Comparison of ENCODE assay signal across 15 mouse cellular contexts in the genomic region with DNA sequence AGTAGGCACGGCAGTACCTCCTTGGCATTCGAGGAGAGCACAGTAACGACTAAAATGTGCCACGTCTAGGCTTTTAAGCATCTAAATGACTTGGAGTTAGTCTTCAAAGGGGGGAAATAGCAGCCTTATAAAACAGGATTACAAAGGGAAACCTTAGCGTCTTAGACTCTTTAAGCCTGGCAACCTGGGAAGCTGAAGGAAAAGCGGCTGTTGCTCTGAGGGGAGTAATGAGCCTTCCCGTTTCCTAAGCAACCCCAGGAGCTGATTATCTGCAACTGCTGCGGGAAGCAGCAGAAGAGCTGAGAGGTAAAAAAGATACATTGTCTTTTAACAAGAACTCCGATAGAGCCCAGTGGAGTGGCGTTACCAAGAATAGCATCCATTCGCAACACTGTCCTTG. TPM values are rescaled to one million over a fixed set of nuclear protein-coding genes. Genes with fewer than 3 reads are reported as not detected.
DNase-seq lines count a peak whose midpoint lies in the region; ATAC-seq lines count a peak whose summit lies in the region.
"Had no signal": no experiment of that assay in that cellular context is flagged by ENCODE, and none has a peak within 500 bp of the region (broad histone marks: within the 10 kb centered on the region; RNA-seq: fewer than 3 reads in every experiment).

No protein-coding gene starts in this region.

- H3K9ac ChIP-seq in midbrain, embryonic 14.5 days (replicated peaks; ENCODE audit: low read length) = no peak overlapping the region; the same call in 1 of the 2 replicates
- H3K9ac ChIP-seq: embryonic facial prominence, embryonic 15.5 days; kidney, embryonic 15.5 days; limb, embryonic 13.5 days had no signal

- peak overlapping the region; percentile 1; the same call in 1 of the 2 replicates for H3K4me3 ChIP-seq in midbrain, embryonic 14.5 days (replicated peaks; ENCODE audit: low read depth, low read length)
- H3K4me3 ChIP-seq: embryonic facial prominence, embryonic 15.5 days; heart, embryonic 10.5 days; kidney, embryonic 15.5 days; limb, embryonic 13.5 days had no signal

- H3K4me2 ChIP-seq in midbrain, embryonic 14.5 days (ENCODE audit: low read length) = peak overlapping the region; percentile 39
- H3K4me2 ChIP-seq: embryonic facial prominence, embryonic 15.5 days; kidney, embryonic 15.5 days; limb, embryonic 13.5 days had no signal

- no peak for ATAC-seq in midbrain, embryonic 14.5 days (ENCODE audit: low FRiP score, low TSS enrichment)

- H3K9me3 ChIP-seq in midbrain, embryonic 14.5 days (ENCODE audit: control insufficient read depth, low read length) = no peaks in the 10 kb centered on the region
- H3K9me3 ChIP-seq: embryonic facial prominence, embryonic 15.5 days; heart, embryonic 10.5 days; kidney, embryonic 15.5 days; limb, embryonic 13.5 days had no signal

- no peaks in the 10 kb centered on the region for H3K27me3 ChIP-seq in midbrain, embryonic 14.5 days (ENCODE audit: control insufficient read depth, insufficient read depth, low read length)
- H3K27me3 ChIP-seq: embryonic facial prominence, embryonic 15.5 days had no signal

- peaks cover 9% of the 10 kb centered on the region; the same call in 1 of the 2 replicates for H3K4me1 ChIP-seq in midbrain, embryonic 14.5 days (ENCODE audit: control insufficient read depth, insufficient read depth, low read length)

- H3K36me3 ChIP-seq in midbrain, embryonic 14.5 days (ENCODE audit: control insufficient read depth, insufficient read depth, low read length) = no peaks in the 10 kb centered on the region
- H3K36me3 ChIP-seq: embryonic facial prominence, embryonic 15.5 days; heart, embryonic 10.5 days; kidney, embryonic 15.5 days; limb, embryonic 13.5 days had no signal

- peak; percentile 3 to 8 for DNase-seq in frontal cortex, postnatal 36 days (ENCODE audit: low spot score in 2 of 2)
- DNase-seq in frontal cortex, postnatal 25 days (ENCODE audit: low spot score in 2 of 2) = no peak
- peak; percentile 36 to 46 for DNase-seq in right cerebral cortex, postnatal 10 days (ENCODE audit: low spot score in 2 of 2)
- DNase-seq in right cerebral cortex, adult 18-20 months = no peak
- DNase-seq in midbrain, embryonic 14.5 days = peak; percentile 73
- DNase-seq in testis, postnatal 14 days (ENCODE audit: low spot score) = peak; percentile 78
- DNase-seq in B cell, adult 2 months = no peak
- DNase-seq in spleen, adult 18-20 months = no peak
- DNase-seq: adrenal gland, postnatal 14 days; layer of hippocampus, postnatal 36 days; lung, adult 2 months had no signal

- WGBS in midbrain, embryonic 14.5 days = 6% methylated on average over 11 of the region's 11 CpGs

- H3K27ac ChIP-seq in midbrain, embryonic 14.5 days (replicated peaks; ENCODE audit: low read depth, low read length) = no peak overlapping the region
- H3K27ac ChIP-seq: embryonic facial prominence, embryonic 15.5 days; heart, embryonic 10.5 days; kidney, embryonic 15.5 days; limb, embryonic 13.5 days had no signal

RNA-seq across cellular contexts. Expression of gene Edaradd, which starts 19.5 kb away (rescaled TPM):
- 1.1 and 1.3 TPM in 2 replicates for polyA plus RNA-seq in midbrain, embryonic 14.5 days (2014; fragmentation: Nextera tagmentation; extraction: Ambion mirVana)

RNA-seq across cellular contexts. Expression of gene Ero1lb, which starts 26.0 kb away (rescaled TPM):
- polyA plus RNA-seq in midbrain, embryonic 14.5 days (2014; fragmentation: Nextera tagmentation; extraction: Ambion mirVana) = 18.2 and 19.5 TPM in 2 replicates

Comparison
In these comparisons a context has a peak if more than half of its experiments do, and no peak if none do; other contexts are left out.
1. DNase-seq: peak in frontal cortex, postnatal 36 days (2 of 2), right cerebral cortex, postnatal 10 days (2 of 2), midbrain, embryonic 14.5 days (single experiment) and testis, postnatal 14 days (single experiment); none in frontal cortex, postnatal 25 days (0 of 2), right cerebral cortex, adult 18-20 months (single experiment), B cell, adult 2 months (0 of 2) and spleen, adult 18-20 months (0 of 2).